Mouse (Mus musculus) hematopoietic multipotent progenitor cell, adult 10-12 weeks (in vitro differentiated cells): Measurements from ENCODE around the gene Strn3. TPM values are rescaled to one million over a fixed set of nuclear protein-coding genes. Genes with fewer than 3 reads are reported as not detected.

Source experiments
- polyA plus RNA-seq: library from polyadenylated mRNA; stranded (reverse); fragments of >175 nt; gene quantifications from 2 replicates; pipeline ENCODE4 v1.2.3, GENCODE M21; 2012; ENCODE audit warnings: low replicate concordance

The Strn3 gene
- polyA plus RNA-seq: 11.0 and 22.0 TPM in 2 replicates

DNA sequence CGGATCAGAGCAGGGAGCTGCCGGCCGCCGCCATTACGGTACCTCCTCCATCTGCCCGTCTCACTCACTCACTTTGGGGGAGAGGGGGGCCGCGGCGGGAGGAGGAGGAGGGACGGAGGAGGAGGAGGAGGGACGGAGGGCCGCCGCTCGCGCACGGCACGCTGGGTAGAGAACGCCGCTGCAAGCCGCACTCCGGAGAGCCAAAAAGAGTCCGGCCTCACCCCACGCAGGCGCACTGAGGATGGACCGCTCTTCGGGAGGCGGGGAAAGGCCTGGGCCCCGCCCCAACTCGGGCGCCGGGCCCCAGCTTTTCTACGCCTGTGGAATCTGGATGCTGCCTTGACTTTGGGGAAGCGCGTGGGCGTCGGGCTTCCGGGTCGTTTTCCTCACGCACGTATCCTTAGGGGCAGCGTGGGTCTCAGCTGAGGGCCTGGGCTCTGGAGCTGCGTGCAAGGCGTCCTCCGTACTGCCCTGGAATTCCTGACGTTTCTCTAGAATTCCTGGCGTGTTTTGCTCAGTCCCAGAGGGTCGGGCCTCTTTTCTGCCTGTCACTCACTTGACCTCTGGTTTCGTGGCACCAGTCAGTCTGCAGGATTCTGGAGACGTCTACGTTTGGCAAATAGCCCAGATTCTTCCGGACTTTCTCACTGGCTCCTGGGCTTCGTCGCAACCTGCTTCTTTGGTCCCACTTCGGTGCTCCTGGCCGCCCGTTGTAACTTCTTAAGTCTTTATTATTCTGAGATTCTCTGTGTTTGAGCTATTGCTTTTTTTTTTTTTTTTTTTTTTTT, at the start of gene Strn3:
TSS of gene Strn3 (minus strand) at position 53 of the 788 bp plus-strand sequence.

DNA sequence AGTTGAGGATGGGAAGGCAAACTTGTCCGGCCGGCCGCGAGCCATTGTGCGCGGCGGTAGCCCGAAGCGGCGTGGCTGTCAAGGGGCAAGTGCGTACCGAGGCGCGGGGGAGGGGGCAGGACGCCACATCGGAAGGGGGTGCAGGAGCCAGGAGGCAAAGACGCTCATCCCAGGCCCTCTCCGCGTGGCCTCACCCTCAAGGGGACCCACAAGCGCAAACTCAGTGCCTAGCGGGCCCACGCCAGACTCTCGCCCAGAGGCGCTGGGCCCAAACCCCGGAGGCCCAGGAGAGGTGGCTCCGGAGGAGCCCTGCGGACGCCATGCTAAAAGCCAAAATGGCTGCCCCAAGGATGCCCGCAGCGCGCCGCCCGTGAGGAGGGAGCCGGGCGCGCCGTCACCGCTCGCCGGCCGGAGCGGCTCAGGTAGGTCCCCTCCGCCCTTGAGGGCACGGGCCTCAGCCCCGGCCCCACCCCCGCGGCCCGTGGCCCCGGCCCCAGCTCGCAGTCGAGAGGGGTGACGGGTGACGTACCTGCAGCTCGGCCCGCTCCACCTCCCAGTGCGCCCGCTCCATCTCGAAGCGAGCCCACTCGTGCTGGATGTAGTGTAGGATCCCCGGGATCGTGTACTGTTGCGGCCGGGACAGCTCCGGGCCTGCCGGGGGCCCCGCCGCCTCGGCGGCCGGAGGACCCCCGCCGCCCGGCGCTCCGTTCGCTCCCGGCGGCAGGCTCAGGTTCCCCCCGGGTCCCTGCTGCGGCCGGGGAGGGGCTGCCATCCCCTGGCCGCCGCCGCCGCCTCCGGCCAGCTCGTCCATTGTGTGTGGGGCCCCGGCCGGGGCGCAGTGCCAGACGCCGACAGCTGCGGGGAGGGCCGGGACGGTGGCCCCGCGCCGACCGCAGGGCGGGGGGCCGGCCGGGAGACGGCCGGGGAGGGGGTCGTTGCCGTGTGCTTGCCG, 528 bp downstream of the Strn3 start, which contains the start of gene Ap4s1:
TSS of gene Ap4s1 (plus strand) at position 141 of the 952 bp plus-strand sequence.

DNA sequence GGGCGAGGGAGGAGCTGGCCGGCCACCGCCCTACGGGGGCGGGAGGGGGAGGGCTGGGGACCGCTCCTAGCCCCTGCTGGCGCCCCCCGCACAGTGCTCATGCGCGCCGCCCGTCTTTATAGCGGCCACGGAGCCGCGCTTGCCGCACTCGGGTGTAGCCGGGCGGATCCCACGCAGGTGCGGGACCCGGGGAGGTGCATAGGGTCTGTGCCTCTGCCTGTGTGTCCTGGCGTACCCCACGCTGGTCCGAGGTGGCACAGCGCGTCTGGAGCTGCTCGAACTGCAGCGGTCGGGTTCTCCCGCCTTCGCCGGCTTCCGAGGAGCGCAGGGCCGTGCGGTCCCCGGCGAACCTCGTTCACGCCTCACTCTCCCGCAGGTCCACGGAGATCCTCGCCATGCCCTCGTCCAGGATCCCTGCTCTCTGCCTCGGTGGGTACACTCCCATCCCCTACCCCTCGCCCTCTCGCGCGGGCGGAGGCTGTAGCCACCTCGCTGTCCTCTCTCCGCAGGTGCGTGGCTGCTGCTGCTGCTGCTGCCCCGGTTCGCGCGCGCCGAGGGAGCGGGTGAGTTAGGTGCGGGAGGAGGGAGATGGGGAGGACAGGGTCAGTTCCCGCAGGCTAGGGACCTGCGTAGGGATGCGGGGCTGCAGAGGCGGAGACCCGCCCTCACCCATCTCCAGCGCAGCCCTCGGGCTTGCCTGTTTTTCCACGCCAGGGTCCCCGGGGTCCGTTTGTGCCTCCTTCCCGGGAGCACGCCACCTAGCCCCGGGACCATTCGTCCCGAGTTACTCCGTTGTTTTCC, 98.3 kb downstream of the Strn3 start, which contains the start of gene Coch:
TSS of gene Coch (plus strand) at position 113 of the 801 bp plus-strand sequence.

Other genes starting within 250 kb of the Strn3 start
- 0.77 and 4.0 TPM in 2 replicates for gene Coch, start 98.6 kb downstream of the Strn3 start, polyA plus RNA-seq
- gene Ap4s1, start 864 bp downstream of the Strn3 start, polyA plus RNA-seq: 28.4 and 38.3 TPM in 2 replicates
- gene Hectd1, start 137.6 kb upstream of the Strn3 start, polyA plus RNA-seq: 8.9 and 10.8 TPM in 2 replicates